Mouse (Mus musculus): ENCODE measurements around the gene Srp14. TPM values are rescaled to one million over a fixed set of nuclear protein-coding genes. Genes with fewer than 3 reads are reported as not detected.

Gene Srp14
- polyA plus RNA-seq, 1 experiment from 2014 or later = 339 TPM

- H3K4me2 ChIP-seq (replicated peaks) = no peak overlapping the region
- WGBS = 28% methylated on average over 29 of the region's 29 CpGs
- peaks cover 15% of the 10 kb centered on the region for H3K4me1 ChIP-seq (replicated peaks; ENCODE audit: control insufficient read depth, insufficient read depth, low read length)
- H3K9me3 ChIP-seq (ENCODE audit: control insufficient read depth, low read length) = no peaks in the 10 kb centered on the region
- H3K4me3 ChIP-seq (replicated peaks; ENCODE audit: low read length) = no peak overlapping the region
- peak; percentile 83 for DNase-seq (ENCODE audit: low spot score)
- H3K27ac ChIP-seq = 0 out of 2 replicates have a peak overlapping the region, but pooled peaks have one; percentile 23
- no peak overlapping the region for H3K9ac ChIP-seq
- H3K36me3 ChIP-seq (replicated peaks; ENCODE audit: control insufficient read depth, insufficient read depth) = no peaks in the 10 kb centered on the region
- 0 out of 2 replicates have a peak, but pooled peaks cover 5% of the 10 kb centered on the region for H3K27me3 ChIP-seq (ENCODE audit: control insufficient read depth, insufficient read depth, low read length)
- peak; percentile 93 for ATAC-seq (ENCODE audit: low FRiP score)
These were observed 31.2 kb upstream of the Srp14 start for GRCm38 (mm10) chr2:118510447-118511310.

GRCm38 (mm10) chr2:118509688-118510446 lies 30.4 kb upstream of the Srp14 start:
- Histone ChIP-seq H3K27ac (0 out of 2 replicates have a peak overlapping the region, but pooled peaks have one; percentile 23), H3K9ac (no peak overlapping the region), H3K4me2 (replicated peaks) (no peak overlapping the region), H3K27me3 (ENCODE audit: control insufficient read depth, insufficient read depth, low read length) (0 out of 2 replicates have a peak, but pooled peaks cover 5% of the 10 kb centered on the region), H3K4me3 (replicated peaks; ENCODE audit: low read length) (no peak overlapping the region), H3K9me3 (ENCODE audit: control insufficient read depth, low read length) (no peaks in the 10 kb centered on the region), H3K4me1 (replicated peaks; ENCODE audit: control insufficient read depth, insufficient read depth, low read length) (peaks cover 15% of the 10 kb centered on the region), H3K36me3 (replicated peaks; ENCODE audit: control insufficient read depth, insufficient read depth) (no peaks in the 10 kb centered on the region)
- DNase-seq (ENCODE audit: low spot score) (no peak), ATAC-seq (ENCODE audit: low FRiP score) (no peak; the same call in 1 of the 2 replicates)
- 47% methylated on average over 8 of the region's 8 CpGs for WGBS

- H3K27ac ChIP-seq = no peak overlapping the region
- no peak overlapping the region for H3K4me3 ChIP-seq (replicated peaks; ENCODE audit: low read length)
- no peaks in the 10 kb centered on the region for H3K9me3 ChIP-seq (ENCODE audit: control insufficient read depth, low read length)
- no peak overlapping the region for H3K4me2 ChIP-seq (replicated peaks)
- no peak for ATAC-seq (ENCODE audit: low FRiP score)
- peaks cover 15% of the 10 kb centered on the region for H3K4me1 ChIP-seq (replicated peaks; ENCODE audit: control insufficient read depth, insufficient read depth, low read length)
- H3K36me3 ChIP-seq (replicated peaks; ENCODE audit: control insufficient read depth, insufficient read depth) = no peaks in the 10 kb centered on the region
- no peak overlapping the region for H3K9ac ChIP-seq
- DNase-seq (ENCODE audit: low spot score) = no peak
- H3K27me3 ChIP-seq (ENCODE audit: control insufficient read depth, insufficient read depth, low read length) = 0 out of 2 replicates have a peak, but pooled peaks cover under 1% of the 10 kb centered on the region
- WGBS = 91% methylated on average over 7 of the region's 7 CpGs
These were observed 27.6 kb upstream of the Srp14 start for GRCm38 (mm10) chr2:118507126-118507525.

- WGBS = 93% methylated on average over 2 of the region's 2 CpGs
- ATAC-seq (ENCODE audit: low FRiP score) = no peak
These were observed 20.7 kb upstream of the Srp14 start for GRCm38 (mm10) chr2:118500191-118500590.

GRCm38 (mm10) chr2:118499135-118499961 lies 19.8 kb upstream of the Srp14 start:
- Histone ChIP-seq H3K27ac (0 out of 2 replicates have a peak overlapping the region, but pooled peaks have one; percentile 0), H3K9me3 (ENCODE audit: control insufficient read depth, low read length) (no peaks in the 10 kb centered on the region), H3K4me3 (replicated peaks; ENCODE audit: low read length) (no peak overlapping the region), H3K4me2 (replicated peaks) (no peak overlapping the region), H3K9ac (no peak overlapping the region), H3K27me3 (ENCODE audit: control insufficient read depth, insufficient read depth, low read length) (no peaks in the 10 kb centered on the region), H3K4me1 (replicated peaks; ENCODE audit: control insufficient read depth, insufficient read depth, low read length) (0 out of 2 replicates have a peak, but pooled peaks cover 11% of the 10 kb centered on the region), H3K36me3 (replicated peaks; ENCODE audit: control insufficient read depth, insufficient read depth) (no peaks in the 10 kb centered on the region)
- 34% methylated on average over 20 of the region's 20 CpGs for WGBS
- DNase-seq (ENCODE audit: low spot score) (no peak), ATAC-seq (ENCODE audit: low FRiP score) (peak; percentile 40; the same call in 1 of the 2 replicates)

More at GRCm38 (mm10) chr2:118500191-118500590, 20.7 kb upstream of the Srp14 start:
- Histone ChIP-seq H3K27me3 (ENCODE audit: control insufficient read depth, insufficient read depth, low read length) (no peaks in the 10 kb centered on the region), H3K27ac (no peak overlapping the region), H3K4me1 (replicated peaks; ENCODE audit: control insufficient read depth, insufficient read depth, low read length) (0 out of 2 replicates have a peak, but pooled peaks cover 11% of the 10 kb centered on the region), H3K9me3 (ENCODE audit: control insufficient read depth, low read length) (no peaks in the 10 kb centered on the region), H3K36me3 (replicated peaks; ENCODE audit: control insufficient read depth, insufficient read depth) (no peaks in the 10 kb centered on the region), H3K4me2 (replicated peaks) (no peak overlapping the region), H3K4me3 (replicated peaks; ENCODE audit: low read length) (no peak overlapping the region), H3K9ac (no peak overlapping the region)
- DNase-seq (ENCODE audit: low spot score) = no peak

- Histone ChIP-seq H3K4me3 (replicated peaks; ENCODE audit: low read length) (no peak overlapping the region), H3K27me3 (ENCODE audit: control insufficient read depth, insufficient read depth, low read length) (no peaks in the 10 kb centered on the region), H3K4me1 (replicated peaks; ENCODE audit: control insufficient read depth, insufficient read depth, low read length) (0 out of 2 replicates have a peak, but pooled peaks cover 11% of the 10 kb centered on the region), H3K9me3 (ENCODE audit: control insufficient read depth, low read length) (no peaks in the 10 kb centered on the region), H3K9ac (no peak overlapping the region), H3K4me2 (replicated peaks) (no peak overlapping the region), H3K27ac (0 out of 2 replicates have a peak overlapping the region, but pooled peaks have one; percentile 0), H3K36me3 (replicated peaks; ENCODE audit: control insufficient read depth, insufficient read depth) (no peaks in the 10 kb centered on the region)
- no peak for ATAC-seq (ENCODE audit: low FRiP score)
- DNase-seq (ENCODE audit: low spot score) = no peak
- WGBS = 79% methylated on average over 6 of the region's 6 CpGs
These were observed 19.0 kb upstream of the Srp14 start for GRCm38 (mm10) chr2:118498476-118498875.

- Histone ChIP-seq H3K9ac (no peak overlapping the region), H3K27me3 (ENCODE audit: control insufficient read depth, insufficient read depth, low read length) (no peaks in the 10 kb centered on the region), H3K9me3 (ENCODE audit: control insufficient read depth, low read length) (no peaks in the 10 kb centered on the region), H3K4me3 (replicated peaks; ENCODE audit: low read length) (no peak overlapping the region), H3K4me1 (replicated peaks; ENCODE audit: control insufficient read depth, insufficient read depth, low read length) (0 out of 2 replicates have a peak, but pooled peaks cover 11% of the 10 kb centered on the region), H3K4me2 (replicated peaks) (no peak overlapping the region), H3K27ac (no peak overlapping the region), H3K36me3 (replicated peaks; ENCODE audit: control insufficient read depth, insufficient read depth) (no peaks in the 10 kb centered on the region)
- no peak for ATAC-seq (ENCODE audit: low FRiP score)
- WGBS = 92% methylated on average over 5 of the region's 5 CpGs
- no peak for DNase-seq (ENCODE audit: low spot score)
These were observed 18.4 kb upstream of the Srp14 start for GRCm38 (mm10) chr2:118497890-118498289.

GRCm38 (mm10) chr2:118495024-118495423 lies 15.5 kb upstream of the Srp14 start:
- DNase-seq (ENCODE audit: low spot score) = no peak
- Histone ChIP-seq H3K4me3 (replicated peaks; ENCODE audit: low read length) (no peak overlapping the region), H3K9ac (no peak overlapping the region), H3K36me3 (replicated peaks; ENCODE audit: control insufficient read depth, insufficient read depth) (no peaks in the 10 kb centered on the region), H3K27me3 (ENCODE audit: control insufficient read depth, insufficient read depth, low read length) (no peaks in the 10 kb centered on the region), H3K27ac (no peak overlapping the region), H3K4me2 (replicated peaks) (no peak overlapping the region), H3K9me3 (ENCODE audit: control insufficient read depth, low read length) (no peaks in the 10 kb centered on the region), H3K4me1 (replicated peaks; ENCODE audit: control insufficient read depth, insufficient read depth, low read length) (peaks cover 11% of the 10 kb centered on the region; the same call in 1 of the 2 replicates)
- WGBS = 78% methylated on average over 9 of the region's 9 CpGs
- no peak for ATAC-seq (ENCODE audit: low FRiP score)
